Mouse (Mus musculus) testis, adult 2 months (tissue): ENCODE results near the gene Arhgap6. TPM values are rescaled to one million over a fixed set of nuclear protein-coding genes. Genes with fewer than 3 reads are reported as not detected.
A peak's percentile ranks its signal among the peaks of the same experiment; 100 is the strongest.
"Not testable (repeated sequence)": the region's sequence is repeated elsewhere in the genome, so short reads cannot be mapped to it uniquely, and the experiment has no call there.

Experiments
- H3K27ac ChIP-seq: fragments of 200-500 bp; 2 replicates; pipeline ENCODE4 v1.5.1; 2012; ENCODE audit warnings: low read depth, low read length; ENCODE audit not compliant: control insufficient read depth, insufficient read depth
- H3K27me3 ChIP-seq: fragments of 200-500 bp; 2 replicates; pipeline ENCODE4 v1.6.1; 2012; ENCODE audit warnings: mild to moderate bottlenecking, low read length, moderate library complexity; ENCODE audit not compliant: control insufficient read depth, insufficient read depth
- H3K36me3 ChIP-seq: fragments of 200-500 bp; 2 replicates; pipeline ENCODE4 v1.6.1; 2012; ENCODE audit warnings: mild to moderate bottlenecking, low read length; ENCODE audit not compliant: control insufficient read depth, insufficient read depth
- H3K4me1 ChIP-seq: fragments of 200-500 bp; 2 replicates; pipeline ENCODE4 v1.6.1; 2012; ENCODE audit warnings: low read length; ENCODE audit not compliant: control insufficient read depth, insufficient read depth
- H3K4me3 ChIP-seq: fragments of 200-500 bp; 2 replicates; pipeline ENCODE4 v1.5.1; 2012; ENCODE audit warnings: low read depth, mild to moderate bottlenecking, low read length, moderate library complexity, mixed read lengths; ENCODE audit not compliant: control insufficient read depth
- CTCF ChIP-seq: fragments of 200-500 bp; IDR thresholded peaks from 2 replicates; pipeline ENCODE4 v1.5.1; 2012; ENCODE audit warnings: low read depth, mild to moderate bottlenecking, inconsistent platforms, low read length, moderate library complexity; ENCODE audit not compliant: control insufficient read depth, insufficient read depth, insufficient replicate concordance
- POLR2A ChIP-seq: fragments of 200-500 bp; IDR thresholded peaks from 2 replicates; pipeline ENCODE4 v1.6.1; 2012; ENCODE audit warnings: low read depth, mild to moderate bottlenecking, inconsistent platforms, low read length, moderate library complexity; ENCODE audit not compliant: control insufficient read depth
- polyA plus RNA-seq: library from polyadenylated mRNA; depleted of rRNA; stranded (reverse); fragments of >200 nt; gene quantifications from 2 replicates; pipeline ENCODE4 v1.2.3, GENCODE M21; 2012; rRNA removed

Arhgap6 gene
- polyA plus RNA-seq, 1 experiment, result 0.07 TPM

DNA sequence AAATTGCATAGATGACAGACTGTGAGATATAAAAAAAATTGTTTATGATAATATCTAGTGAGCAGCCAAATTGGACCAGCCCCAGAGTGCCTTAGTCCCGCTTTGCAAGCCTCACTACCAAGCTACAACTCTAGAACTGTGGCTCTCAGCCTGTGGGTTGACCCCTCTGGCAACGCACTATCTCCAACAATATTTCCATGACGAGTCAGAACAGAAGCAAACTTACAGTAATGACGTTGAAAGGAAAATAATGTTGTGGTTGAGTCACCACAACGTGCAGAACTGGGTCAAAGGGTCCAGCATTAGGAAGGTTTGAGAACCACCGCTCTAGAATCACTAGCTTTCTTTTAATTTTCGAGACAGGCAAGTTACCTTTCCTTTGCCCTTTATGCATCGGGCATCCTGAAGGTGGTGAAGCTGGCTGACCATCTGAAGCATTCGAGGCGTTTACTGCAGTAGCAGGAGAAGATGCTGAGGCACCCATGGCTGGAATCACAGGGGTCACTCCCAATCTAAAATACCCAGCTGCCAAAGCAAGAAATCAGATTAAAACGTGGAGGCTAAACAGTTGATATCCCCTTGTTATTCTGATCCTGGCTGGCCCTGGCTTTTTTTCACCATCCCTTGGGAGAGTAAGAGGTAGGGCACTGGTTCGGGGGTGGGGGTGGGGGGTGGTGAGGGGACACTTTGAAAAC is 524.3 kb downstream of the Arhgap6 start:
- no peaks in the 10 kb centered on the region for H3K27me3 ChIP-seq
- H3K4me1 ChIP-seq, result peaks cover 2% of the 10 kb centered on the region; the same call in 1 of the 2 replicates
- no peak for TF ChIP-seq CTCF
- no peak for TF ChIP-seq POLR2A
- H3K36me3 ChIP-seq, result no peaks in the 10 kb centered on the region
- peak overlapping the region; percentile 80 for H3K4me3 ChIP-seq
- H3K27ac ChIP-seq, result peak overlapping the region; percentile 49; the same call in 1 of the 2 replicates

DNA sequence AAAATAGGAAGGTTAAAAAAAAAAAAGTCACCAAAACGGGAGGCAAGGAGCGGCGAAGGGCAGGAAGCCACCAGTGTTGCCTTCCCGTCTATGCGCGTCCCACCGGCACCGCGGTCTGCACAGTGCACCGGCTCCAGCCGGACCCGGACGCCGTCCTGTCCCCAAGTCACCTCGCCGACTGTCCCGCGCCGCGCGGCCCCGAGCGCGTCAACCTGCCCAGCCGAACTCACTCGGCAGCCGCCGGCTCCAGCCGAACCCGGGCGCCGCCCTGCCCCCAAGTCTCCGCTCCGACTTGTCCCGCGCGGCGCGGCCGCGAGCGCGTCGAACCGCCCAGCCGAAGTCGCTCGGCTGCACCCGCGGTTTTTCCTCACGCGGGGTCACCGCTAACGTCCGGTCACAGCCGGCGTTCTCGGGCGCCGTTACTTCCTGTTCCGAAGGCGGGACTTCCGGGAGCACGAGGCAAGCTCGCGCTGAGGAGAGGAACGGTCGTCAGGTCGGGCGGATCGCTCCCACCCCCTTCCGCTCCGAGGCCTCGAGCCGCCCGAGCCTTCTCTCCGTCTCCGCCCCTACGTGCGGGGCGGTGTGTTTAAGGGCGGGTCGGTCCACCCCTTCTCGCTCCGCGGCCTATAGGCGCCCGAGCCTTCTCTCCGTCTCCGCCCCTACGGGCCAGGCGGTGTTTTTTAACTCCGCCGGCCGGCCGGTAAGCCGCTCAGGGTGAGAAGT is 525.2 kb downstream of the Arhgap6 start, which contains the start of gene Hccs:
Gene Hccs, minus strand, starts transcription at position 428 of the 723 bp plus-strand sequence.
- Histone ChIP-seq H3K36me3 (no peaks in the 10 kb centered on the region), H3K4me3 (peak within 1 kb of the TSS; percentile 80), H3K4me1 (peaks cover 2% of the 10 kb centered on the region; the same call in 1 of the 2 replicates), H3K27ac (peak within 1 kb of the TSS; percentile 75), H3K27me3 (no peaks in the 10 kb centered on the region)
- TF ChIP-seq CTCF (no peak), POLR2A (peak; percentile 56; the same call in 1 of the 2 replicates)

DNA sequence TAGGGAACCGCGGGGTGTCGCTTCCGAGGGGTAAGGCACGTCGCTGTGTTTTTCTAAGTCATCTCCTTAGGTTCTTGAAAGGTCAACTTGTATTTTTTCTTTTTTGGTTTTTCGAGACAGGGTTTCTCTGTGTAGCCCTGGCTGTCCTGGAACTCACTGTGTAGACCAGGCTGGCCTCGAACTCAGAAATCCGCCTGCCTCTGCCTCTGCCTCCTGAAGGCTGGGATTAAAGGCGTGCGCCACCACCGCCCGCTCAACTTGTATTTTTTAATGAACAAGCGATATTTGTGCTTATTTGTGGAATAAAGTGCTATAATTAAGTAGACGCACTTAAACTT is 525.7 kb downstream of the Arhgap6 start:
- Histone ChIP-seq H3K27ac (peak overlapping the region; percentile 75), H3K4me3 (peak overlapping the region; percentile 80)
- not testable (repeated sequence) for H3K4me1 ChIP-seq, H3K36me3 ChIP-seq, H3K27me3 ChIP-seq

DNA sequence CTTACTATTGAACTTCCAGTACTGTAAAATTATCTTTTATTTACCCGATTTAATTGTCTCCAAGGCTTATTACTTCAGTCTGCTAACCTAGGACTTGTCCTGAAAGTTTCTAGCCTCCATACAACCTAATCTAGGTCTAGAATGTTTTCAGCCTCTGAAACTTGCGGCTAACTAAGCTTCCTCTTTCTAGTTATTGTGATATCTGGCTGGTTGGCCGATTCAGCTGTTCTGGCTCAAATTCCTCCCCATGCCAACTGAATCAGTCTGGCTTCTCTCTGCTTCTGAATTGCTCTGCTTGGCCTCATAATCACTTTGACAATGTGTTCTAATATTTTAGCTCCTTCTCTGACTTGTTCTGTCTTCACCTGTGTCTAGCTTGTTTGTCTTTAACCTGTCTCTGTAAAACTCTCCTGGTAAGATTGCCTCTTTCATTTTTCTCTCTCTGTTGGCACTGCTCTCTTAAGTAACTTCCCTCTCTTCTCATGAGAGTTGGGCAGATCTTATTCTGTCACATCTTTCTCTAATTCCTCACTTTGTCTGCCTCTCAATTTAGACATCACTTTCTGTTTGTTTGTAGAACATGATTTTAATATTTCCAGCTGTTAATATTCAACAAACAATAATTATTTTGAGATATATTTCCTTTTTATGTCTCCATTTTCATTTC is 531.2 kb downstream of the Arhgap6 start:
- H3K4me3 ChIP-seq, result no peak overlapping the region
- no peak overlapping the region for H3K27ac ChIP-seq
- H3K36me3 ChIP-seq, result no peaks in the 10 kb centered on the region
- TF ChIP-seq POLR2A (no peak), CTCF (no peak)
- no peaks in the 10 kb centered on the region for H3K4me1 ChIP-seq
- no peaks in the 10 kb centered on the region for H3K27me3 ChIP-seq

DNA sequence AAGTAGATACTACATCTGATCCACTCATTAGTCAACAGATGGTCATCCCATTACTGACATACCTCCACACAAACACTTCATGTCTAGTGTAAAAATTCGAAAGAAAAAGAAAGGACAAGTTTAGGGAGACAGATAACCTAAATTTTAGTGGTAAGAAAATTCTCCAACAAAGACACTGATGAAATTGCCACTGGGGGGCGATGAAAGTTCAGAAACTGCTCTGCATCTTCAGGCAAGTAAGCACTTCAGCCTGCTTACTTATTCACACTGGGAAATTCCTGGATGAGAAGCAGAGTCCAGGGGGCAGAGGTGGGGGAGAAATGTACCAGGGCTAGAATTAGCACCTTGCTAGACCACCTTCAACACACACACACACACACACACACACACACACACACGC is 537.4 kb downstream of the Arhgap6 start:
- Histone ChIP-seq H3K27me3 (no peaks in the 10 kb centered on the region), H3K4me1 (no peaks in the 10 kb centered on the region)
- no peak for TF ChIP-seq POLR2A
- no peak for TF ChIP-seq CTCF

DNA sequence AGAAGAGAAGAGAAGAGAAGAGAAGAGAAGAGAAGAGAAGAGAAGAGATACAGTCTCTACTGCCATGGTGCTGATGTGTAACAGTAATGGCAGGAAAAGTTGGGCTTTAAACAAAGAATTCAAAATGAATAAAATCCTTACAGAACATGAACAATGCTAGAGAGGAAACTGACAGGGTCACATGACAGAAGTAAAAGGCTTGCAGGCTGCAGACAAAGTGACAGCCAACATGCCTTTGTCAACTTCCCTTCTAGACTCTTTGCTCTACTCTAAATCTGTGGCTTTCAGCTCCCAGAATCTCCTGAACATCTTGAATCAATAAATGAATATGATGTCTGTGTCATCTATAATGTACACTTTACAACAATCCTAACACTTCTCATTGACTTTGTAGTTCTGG is 542.7 kb downstream of the Arhgap6 start:
- TF ChIP-seq POLR2A (no peak), CTCF (no peak)
- Histone ChIP-seq H3K27me3 (no peaks in the 10 kb centered on the region), H3K4me1 (no peaks in the 10 kb centered on the region), H3K27ac (no peak overlapping the region), H3K36me3 (no peaks in the 10 kb centered on the region), H3K4me3 (no peak overlapping the region)

More for the DNA sequence above, 537.4 kb downstream of the Arhgap6 start:
- no peak overlapping the region for H3K27ac ChIP-seq
- no peak overlapping the region for H3K4me3 ChIP-seq
- H3K36me3 ChIP-seq, result no peaks in the 10 kb centered on the region

DNA sequence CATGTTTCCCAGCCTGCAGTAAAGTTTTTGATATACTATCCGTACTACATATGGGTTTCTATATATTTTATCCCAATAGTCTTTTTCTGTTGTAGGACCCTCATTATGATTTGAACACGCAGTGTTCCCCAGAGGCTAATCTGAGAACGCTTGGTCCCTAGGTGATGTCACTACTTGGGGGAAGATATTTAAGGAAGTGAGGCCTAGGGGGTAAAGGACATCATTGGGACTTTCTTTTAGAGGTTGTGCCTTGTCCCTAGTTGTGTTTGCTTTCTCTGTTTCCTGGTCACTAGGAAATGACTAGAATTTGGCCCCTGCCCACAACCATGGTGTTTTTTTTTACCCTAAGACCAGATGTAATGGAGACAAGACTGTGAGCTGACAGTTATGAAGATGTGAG is 543.3 kb downstream of the Arhgap6 start:
- no peak for TF ChIP-seq CTCF
- no peak for TF ChIP-seq POLR2A
- no peaks in the 10 kb centered on the region for H3K27me3 ChIP-seq
- H3K27ac ChIP-seq, result no peak overlapping the region
- H3K4me3 ChIP-seq, result no peak overlapping the region
- no peaks in the 10 kb centered on the region for H3K36me3 ChIP-seq
- no peaks in the 10 kb centered on the region for H3K4me1 ChIP-seq

Other genes with a start within 250 kb of the Arhgap6 start
- gene Frmpd4, start 217.9 kb upstream of the Arhgap6 start, polyA plus RNA-seq, result 0.12 TPM in 1 of 2 replicates, not detected in the other
- 6.6 and 7.0 TPM in 2 replicates for gene Msl3, start 121.2 kb upstream of the Arhgap6 start, polyA plus RNA-seq